Mouse (Mus musculus): Measurements from ENCODE around the gene Tnfsf15. TPM values are rescaled to one million over a fixed set of nuclear protein-coding genes. Genes with fewer than 3 reads are reported as not detected.
A peak's percentile ranks its signal among the peaks of the same experiment; 100 is the strongest.

The Tnfsf15 gene
- total and polyA plus RNA-seq, 2 experiments from 2014 or later: 0.04 to 0.26 TPM

DNA sequence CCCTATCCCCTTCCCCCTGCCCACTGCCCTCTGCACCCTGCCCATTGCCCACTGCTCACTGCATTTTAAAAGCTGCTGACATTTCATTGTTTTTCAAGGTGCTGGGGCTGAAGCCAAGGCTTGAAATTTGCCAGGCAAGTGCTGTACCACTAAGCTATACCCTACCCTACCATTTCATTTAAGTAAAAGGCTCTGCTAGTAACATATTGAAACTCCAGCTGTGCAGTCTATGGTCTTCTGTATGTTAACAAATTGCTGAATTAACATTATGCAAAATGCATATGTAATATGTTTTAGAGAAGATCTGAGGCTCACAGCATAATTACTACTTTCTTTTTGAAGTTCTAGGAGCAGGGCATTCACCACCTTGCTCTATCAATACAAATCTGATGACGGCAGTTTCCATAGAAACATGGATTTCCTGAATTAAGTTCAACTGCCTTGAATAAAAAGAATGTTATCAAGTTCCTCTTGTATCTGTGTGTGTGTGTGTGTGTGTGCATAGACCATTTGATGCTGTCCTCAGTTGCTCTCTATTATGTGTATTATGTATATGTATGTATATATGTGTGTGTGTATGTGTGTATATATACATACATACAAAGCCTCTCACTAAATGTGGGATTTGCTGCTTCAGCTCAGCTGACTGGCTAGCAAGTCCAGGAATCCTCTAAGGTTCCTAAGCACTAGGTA, 38.5 kb downstream of the Tnfsf15 start:
- Histone ChIP-seq H3K4me3 (ENCODE audit: low read length) (no peak overlapping the region), H3K27me3 (ENCODE audit: insufficient read depth, low read length) (no peaks in the 10 kb centered on the region), H3K27ac (no peak overlapping the region), H3K36me3 (ENCODE audit: insufficient read depth, low read length) (no peaks in the 10 kb centered on the region), H3K4me1 (ENCODE audit: insufficient read depth, low read length) (no peaks in the 10 kb centered on the region), H3K9ac (replicated peaks; ENCODE audit: low read length) (no peak overlapping the region), H3K4me2 (ENCODE audit: low read depth, low read length) (no peak overlapping the region), H3K9me3 (ENCODE audit: low read length) (no peaks in the 10 kb centered on the region)
- no peak for TF ChIP-seq CTCF (IDR thresholded peaks at IDR 0.05; ENCODE audit: low read depth)
- WGBS: 53% methylated on average over 1 of the region's 1 CpGs
- no peak for DNase-seq (ENCODE audit: low spot score)
- peak; percentile 47; the same call in 1 of the 2 replicates for ATAC-seq

GRCm38 (mm10) chr4:63704232-63704631, 40.7 kb downstream of the Tnfsf15 start:
- DNase-seq (ENCODE audit: low spot score): no peak
- Histone ChIP-seq H3K4me2 (ENCODE audit: low read depth, low read length) (no peak overlapping the region), H3K36me3 (ENCODE audit: insufficient read depth, low read length) (no peaks in the 10 kb centered on the region), H3K27ac (no peak overlapping the region), H3K4me1 (ENCODE audit: insufficient read depth, low read length) (no peaks in the 10 kb centered on the region), H3K9ac (replicated peaks; ENCODE audit: low read length) (no peak overlapping the region), H3K4me3 (ENCODE audit: low read length) (no peak overlapping the region), H3K9me3 (ENCODE audit: low read length) (no peaks in the 10 kb centered on the region), H3K27me3 (ENCODE audit: insufficient read depth, low read length) (no peaks in the 10 kb centered on the region)
- no peak for ATAC-seq
- WGBS: 87% methylated on average over 5 of the region's 5 CpGs
- TF ChIP-seq CTCF (IDR thresholded peaks at IDR 0.05; ENCODE audit: low read depth): no peak

DNA sequence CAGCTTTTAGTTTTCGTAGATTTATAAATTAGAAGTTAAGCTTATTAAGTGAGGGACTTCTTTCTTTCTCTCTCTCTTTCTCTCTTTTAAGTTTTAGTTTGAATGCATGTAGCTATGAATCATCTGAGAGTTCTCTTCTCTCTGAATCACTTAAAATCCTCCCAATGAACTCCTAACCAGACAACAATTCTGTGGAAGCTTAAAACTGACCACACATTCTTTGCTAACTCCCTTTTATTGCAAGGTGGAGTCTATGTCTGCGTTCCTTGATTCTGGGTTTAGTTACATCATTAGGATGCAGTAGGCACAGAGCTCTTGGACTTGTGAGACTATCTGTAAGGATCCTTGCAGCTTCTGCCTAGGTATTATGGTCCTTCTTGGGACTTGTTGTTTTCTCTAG, 41.2 kb downstream of the Tnfsf15 start:
- Histone ChIP-seq H3K4me2 (ENCODE audit: low read depth, low read length) (no peak overlapping the region), H3K4me1 (ENCODE audit: insufficient read depth, low read length) (no peaks in the 10 kb centered on the region), H3K9ac (replicated peaks; ENCODE audit: low read length) (no peak overlapping the region), H3K27ac (no peak overlapping the region), H3K9me3 (ENCODE audit: low read length) (no peaks in the 10 kb centered on the region), H3K36me3 (ENCODE audit: insufficient read depth, low read length) (no peaks in the 10 kb centered on the region), H3K27me3 (ENCODE audit: insufficient read depth, low read length) (no peaks in the 10 kb centered on the region), H3K4me3 (ENCODE audit: low read length) (no peak overlapping the region)
- DNase-seq (ENCODE audit: low spot score) (no peak), ATAC-seq (no peak)
- no peak for TF ChIP-seq CTCF (IDR thresholded peaks at IDR 0.05; ENCODE audit: low read depth)
- WGBS: 93% methylated on average over 2 of the region's 2 CpGs

- DNase-seq (ENCODE audit: low spot score) (no peak), ATAC-seq (no peak)
- no peaks in the 10 kb centered on the region for H3K27me3 ChIP-seq (ENCODE audit: insufficient read depth, low read length)
- no peaks in the 10 kb centered on the region for H3K4me1 ChIP-seq (ENCODE audit: insufficient read depth, low read length)
- no peaks in the 10 kb centered on the region for H3K9me3 ChIP-seq (ENCODE audit: low read length)
- no peak overlapping the region for H3K27ac ChIP-seq
- no peak for TF ChIP-seq CTCF (IDR thresholded peaks at IDR 0.05; ENCODE audit: low read depth)
- H3K36me3 ChIP-seq (ENCODE audit: insufficient read depth, low read length): no peaks in the 10 kb centered on the region
- H3K4me2 ChIP-seq (ENCODE audit: low read depth, low read length): no peak overlapping the region
- no peak overlapping the region for H3K4me3 ChIP-seq (ENCODE audit: low read length)
- WGBS: 95% methylated on average over 4 of the region's 4 CpGs
- H3K9ac ChIP-seq (replicated peaks; ENCODE audit: low read length): no peak overlapping the region
These were observed 42.8 kb downstream of the Tnfsf15 start for GRCm38 (mm10) chr4:63702006-63702704.

DNA sequence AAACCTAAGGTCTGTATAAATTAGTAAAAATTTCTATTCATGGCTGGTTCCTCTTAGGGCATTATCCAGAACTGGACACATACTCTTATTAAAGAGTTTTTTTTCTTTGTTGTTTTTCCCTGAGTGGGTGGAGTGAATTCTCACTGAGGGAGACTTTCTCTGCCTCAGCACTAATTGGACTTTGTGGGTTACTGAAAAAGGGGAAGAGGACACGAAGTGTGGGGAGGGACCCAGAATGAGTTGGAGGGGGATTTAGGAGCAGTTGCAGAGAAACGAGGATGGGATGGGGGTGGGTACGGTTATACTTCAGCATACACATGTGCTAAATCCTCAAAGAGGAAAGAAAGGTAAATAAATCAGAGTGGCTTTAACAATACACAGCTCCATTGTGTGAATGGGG, 45.2 kb downstream of the Tnfsf15 start:
- Histone ChIP-seq H3K36me3 (ENCODE audit: insufficient read depth, low read length) (no peaks in the 10 kb centered on the region), H3K9ac (replicated peaks; ENCODE audit: low read length) (no peak overlapping the region), H3K9me3 (ENCODE audit: low read length) (no peaks in the 10 kb centered on the region), H3K27ac (no peak overlapping the region), H3K4me1 (ENCODE audit: insufficient read depth, low read length) (no peaks in the 10 kb centered on the region), H3K4me2 (ENCODE audit: low read depth, low read length) (no peak overlapping the region), H3K4me3 (ENCODE audit: low read length) (no peak overlapping the region), H3K27me3 (ENCODE audit: insufficient read depth, low read length) (no peaks in the 10 kb centered on the region)
- DNase-seq (ENCODE audit: low spot score) (no peak), ATAC-seq (no peak)
- TF ChIP-seq CTCF (IDR thresholded peaks at IDR 0.05; ENCODE audit: low read depth): no peak
- 71% methylated on average over 3 of the region's 3 CpGs for WGBS

DNA sequence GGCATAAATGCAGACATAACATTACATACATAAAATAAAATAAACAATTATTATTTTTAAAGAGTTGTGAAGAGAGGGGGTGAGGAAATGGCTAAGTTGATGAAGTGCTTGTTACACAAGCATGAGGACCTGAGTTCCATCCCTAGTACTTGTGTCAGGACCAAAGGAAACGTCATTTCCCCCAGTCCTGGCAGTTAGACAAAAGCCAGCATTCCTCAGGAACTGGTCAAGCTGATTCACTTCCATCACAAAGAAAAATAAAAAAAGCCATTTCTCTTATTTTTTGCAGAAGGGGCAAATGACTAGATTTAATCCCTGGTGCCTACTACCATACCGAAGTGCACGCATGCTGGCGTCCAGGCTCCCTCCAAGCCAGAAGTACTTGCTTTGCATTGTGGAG, 48.0 kb downstream of the Tnfsf15 start:
- H3K4me3 ChIP-seq (ENCODE audit: low read length): no peak overlapping the region
- no peak overlapping the region for H3K9ac ChIP-seq (replicated peaks; ENCODE audit: low read length)
- DNase-seq (ENCODE audit: low spot score) (no peak), ATAC-seq (no peak)
- H3K27ac ChIP-seq: no peak overlapping the region
- H3K4me1 ChIP-seq (ENCODE audit: insufficient read depth, low read length): no peaks in the 10 kb centered on the region
- H3K9me3 ChIP-seq (ENCODE audit: low read length): no peaks in the 10 kb centered on the region
- no peaks in the 10 kb centered on the region for H3K36me3 ChIP-seq (ENCODE audit: insufficient read depth, low read length)
- no peak for TF ChIP-seq CTCF (IDR thresholded peaks at IDR 0.05; ENCODE audit: low read depth)
- no peak overlapping the region for H3K4me2 ChIP-seq (ENCODE audit: low read depth, low read length)
- H3K27me3 ChIP-seq (ENCODE audit: insufficient read depth, low read length): no peaks in the 10 kb centered on the region
- WGBS: 92% methylated on average over 4 of the region's 4 CpGs

- H3K4me3 ChIP-seq (ENCODE audit: low read length): no peak overlapping the region
- DNase-seq (ENCODE audit: low spot score): no peak
- TF ChIP-seq CTCF (IDR thresholded peaks at IDR 0.05; ENCODE audit: low read depth): no peak
These were observed 52.6 kb downstream of the Tnfsf15 start for GRCm38 (mm10) chr4:63692351-63692750.

More at GRCm38 (mm10) chr4:63692351-63692750, 52.6 kb downstream of the Tnfsf15 start:
- H3K4me2 ChIP-seq (ENCODE audit: low read depth, low read length): no peak overlapping the region
- H3K27me3 ChIP-seq (ENCODE audit: insufficient read depth, low read length): no peaks in the 10 kb centered on the region
- H3K27ac ChIP-seq: no peak overlapping the region
- no peaks in the 10 kb centered on the region for H3K9me3 ChIP-seq (ENCODE audit: low read length)
- H3K36me3 ChIP-seq (ENCODE audit: insufficient read depth, low read length): no peaks in the 10 kb centered on the region
- no peak overlapping the region for H3K9ac ChIP-seq (replicated peaks; ENCODE audit: low read length)
- no peak for ATAC-seq
- H3K4me1 ChIP-seq (ENCODE audit: insufficient read depth, low read length): no peaks in the 10 kb centered on the region

All from hindbrain, postnatal 0 days (tissue).